Mouse (Mus musculus) liver, embryonic 12.5 days (tissue): ENCODE results near the gene Cpeb2. TPM values are rescaled to one million over a fixed set of nuclear protein-coding genes. Genes with fewer than 3 reads are reported as not detected.

ENCODE experiments used
- ATAC-seq: fragments of 200-750 bp; cut with Nextera tagmentation; 2 replicates; pipeline ENCODE4 v1.8.0; 2017; ENCODE audit warnings: moderate number of reproducible peaks, mild to moderate bottlenecking, moderate library complexity
- H3K27ac ChIP-seq: fragments of 300-500 bp; sonication (generic); 2 replicates; pipeline ENCODE4 v1.5.1; 2016; ENCODE audit warnings: mild to moderate bottlenecking
- H3K27me3 ChIP-seq: fragments of 300-500 bp; sonication (generic); replicated peaks from 2 replicates; pipeline ENCODE4 v1.6.1; 2016; ENCODE audit warnings: mild to moderate bottlenecking, moderate library complexity
- H3K36me3 ChIP-seq: fragments of 300-500 bp; sonication (generic); 2 replicates; pipeline ENCODE4 v1.6.1; 2016; ENCODE audit warnings: mild to moderate bottlenecking, moderate library complexity
- H3K4me1 ChIP-seq: fragments of 300-500 bp; sonication (generic); 2 replicates; pipeline ENCODE4 v1.6.1; 2016
- H3K4me2 ChIP-seq: fragments of 300-500 bp; sonication (generic); 2 replicates; pipeline ENCODE4 v1.6.1; 2016; ENCODE audit warnings: mild to moderate bottlenecking, moderate library complexity
- H3K4me3 ChIP-seq: fragments of 300-500 bp; sonication (generic); 2 replicates; pipeline ENCODE4 v1.5.1; 2016; ENCODE audit warnings: mild to moderate bottlenecking, moderate library complexity
- H3K9ac ChIP-seq: fragments of 300-500 bp; sonication (generic); 2 replicates; pipeline ENCODE4 v1.6.1; 2016; ENCODE audit warnings: mild to moderate bottlenecking, moderate library complexity
- H3K9me3 ChIP-seq: fragments of 300-500 bp; sonication (generic); replicated peaks from 2 replicates; pipeline ENCODE4 v1.6.1; 2016; ENCODE audit warnings: mild to moderate bottlenecking, moderate library complexity
- WGBS: fragments of 180-500 bp; shearing (Covaris S2); methylation state at CpG from one replicate; pipeline ENCODE4 v1.1.7; 2016; ENCODE audit not compliant: insufficient replicate concordance; 5-methylcytosine and 5-hydroxymethylcytosine counted together
- polyA plus RNA-seq: library from polyadenylated mRNA; unstranded; fragments of >200 nt; fragmentation: Nextera tagmentation; extraction: Ambion mirVana; gene quantifications from 2 replicates; pipeline ENCODE4 v1.2.1, GENCODE M21; 2016

The Cpeb2 gene
- polyA plus RNA-seq, 1 experiment from 2014 or later: 0.91 TPM

GRCm38 (mm10) chr5:43246236-43246635 is 13.3 kb downstream of the Cpeb2 start:
- no peak overlapping the region for H3K9ac ChIP-seq
- H3K4me2 ChIP-seq: no peak overlapping the region
- no peaks in the 10 kb centered on the region for H3K9me3 ChIP-seq
- no peak overlapping the region for H3K4me3 ChIP-seq
- no peak overlapping the region for H3K27ac ChIP-seq
- WGBS: 88% methylated on average over 8 of the region's 8 CpGs
- no peaks in the 10 kb centered on the region for H3K27me3 ChIP-seq
- no peaks in the 10 kb centered on the region for H3K4me1 ChIP-seq
- no peak for ATAC-seq
- H3K36me3 ChIP-seq: peaks cover 8% of the 10 kb centered on the region; the same call in 1 of the 2 replicates

GRCm38 (mm10) chr5:43246954-43247353 is 14.0 kb downstream of the Cpeb2 start:
- no peaks in the 10 kb centered on the region for H3K9me3 ChIP-seq
- no peak overlapping the region for H3K4me2 ChIP-seq
- WGBS: 55% methylated on average over 6 of the region's 6 CpGs
- no peak for ATAC-seq
- H3K9ac ChIP-seq: no peak overlapping the region
- no peaks in the 10 kb centered on the region for H3K4me1 ChIP-seq
- H3K27ac ChIP-seq: no peak overlapping the region
- no peak overlapping the region for H3K4me3 ChIP-seq
- peaks cover 8% of the 10 kb centered on the region; the same call in 1 of the 2 replicates for H3K36me3 ChIP-seq
- H3K27me3 ChIP-seq: no peaks in the 10 kb centered on the region

GRCm38 (mm10) chr5:43248001-43248430 is 15.0 kb downstream of the Cpeb2 start:
- H3K4me1 ChIP-seq: no peaks in the 10 kb centered on the region
- no peak overlapping the region for H3K9ac ChIP-seq
- WGBS: 71% methylated on average over 3 of the region's 3 CpGs
- no peaks in the 10 kb centered on the region for H3K9me3 ChIP-seq
- H3K4me3 ChIP-seq: no peak overlapping the region
- ATAC-seq: no peak
- no peak overlapping the region for H3K4me2 ChIP-seq
- peaks cover 8% of the 10 kb centered on the region; the same call in 1 of the 2 replicates for H3K36me3 ChIP-seq
- no peak overlapping the region for H3K27ac ChIP-seq
- no peaks in the 10 kb centered on the region for H3K27me3 ChIP-seq

- Histone ChIP-seq H3K36me3 (no peaks in the 10 kb centered on the region), H3K27me3 (no peaks in the 10 kb centered on the region), H3K4me2 (no peak overlapping the region), H3K4me1 (no peaks in the 10 kb centered on the region), H3K9me3 (no peaks in the 10 kb centered on the region), H3K27ac (no peak overlapping the region), H3K9ac (no peak overlapping the region), H3K4me3 (no peak overlapping the region)
- WGBS: 64% methylated on average over 2 of the region's 2 CpGs
- ATAC-seq: no peak
These were observed 24.5 kb downstream of the Cpeb2 start for GRCm38 (mm10) chr5:43257490-43257889.

- Histone ChIP-seq H3K4me2 (no peak overlapping the region), H3K36me3 (no peaks in the 10 kb centered on the region), H3K4me3 (no peak overlapping the region), H3K9ac (no peak overlapping the region), H3K4me1 (no peaks in the 10 kb centered on the region), H3K27ac (no peak overlapping the region), H3K9me3 (no peaks in the 10 kb centered on the region), H3K27me3 (no peaks in the 10 kb centered on the region)
- WGBS: 78% methylated on average over 3 of the region's 3 CpGs
- ATAC-seq: no peak
These were observed 25.6 kb downstream of the Cpeb2 start for GRCm38 (mm10) chr5:43258472-43259142.

GRCm38 (mm10) chr5:43261814-43262213 is 28.8 kb downstream of the Cpeb2 start:
- WGBS: 73% methylated on average over 6 of the region's 6 CpGs
- no peak overlapping the region for H3K27ac ChIP-seq
- no peak overlapping the region for H3K9ac ChIP-seq
- no peaks in the 10 kb centered on the region for H3K4me1 ChIP-seq
- no peak overlapping the region for H3K4me2 ChIP-seq
- no peaks in the 10 kb centered on the region for H3K27me3 ChIP-seq
- no peak overlapping the region for H3K4me3 ChIP-seq
- ATAC-seq: no peak
- no peaks in the 10 kb centered on the region for H3K36me3 ChIP-seq
- no peaks in the 10 kb centered on the region for H3K9me3 ChIP-seq

GRCm38 (mm10) chr5:43263951-43264350 is 31.0 kb downstream of the Cpeb2 start:
- Histone ChIP-seq H3K27me3 (no peaks in the 10 kb centered on the region), H3K9ac (no peak overlapping the region), H3K4me1 (no peaks in the 10 kb centered on the region), H3K9me3 (no peaks in the 10 kb centered on the region), H3K27ac (no peak overlapping the region), H3K4me3 (no peak overlapping the region), H3K36me3 (no peaks in the 10 kb centered on the region), H3K4me2 (no peak overlapping the region)
- ATAC-seq: no peak
- WGBS: 79% methylated on average over 4 of the region's 4 CpGs

GRCm38 (mm10) chr5:43264696-43265095 is 31.7 kb downstream of the Cpeb2 start:
- no peaks in the 10 kb centered on the region for H3K27me3 ChIP-seq
- H3K4me3 ChIP-seq: no peak overlapping the region
- H3K36me3 ChIP-seq: no peaks in the 10 kb centered on the region
- no peaks in the 10 kb centered on the region for H3K9me3 ChIP-seq
- H3K4me1 ChIP-seq: no peaks in the 10 kb centered on the region
- 85% methylated on average over 2 of the region's 2 CpGs for WGBS
- H3K4me2 ChIP-seq: no peak overlapping the region
- no peak overlapping the region for H3K9ac ChIP-seq
- ATAC-seq: no peak
- H3K27ac ChIP-seq: no peak overlapping the region

GRCm38 (mm10) chr5:43277982-43278381 is 45.0 kb downstream of the Cpeb2 start:
- no peak overlapping the region for H3K9ac ChIP-seq
- H3K4me3 ChIP-seq: no peak overlapping the region
- no peaks in the 10 kb centered on the region for H3K27me3 ChIP-seq
- WGBS: 86% methylated on average over 1 of the region's 1 CpGs
- H3K27ac ChIP-seq: no peak overlapping the region
- no peak overlapping the region for H3K4me2 ChIP-seq
- no peaks in the 10 kb centered on the region for H3K9me3 ChIP-seq
- ATAC-seq: no peak
- no peaks in the 10 kb centered on the region for H3K4me1 ChIP-seq
- no peaks in the 10 kb centered on the region for H3K36me3 ChIP-seq

GRCm38 (mm10) chr5:43279774-43280173 is 46.8 kb downstream of the Cpeb2 start:
- Histone ChIP-seq H3K27me3 (no peaks in the 10 kb centered on the region), H3K9ac (no peak overlapping the region), H3K4me3 (no peak overlapping the region), H3K27ac (no peak overlapping the region), H3K4me2 (no peak overlapping the region), H3K36me3 (0 out of 2 replicates have a peak, but pooled peaks cover 4% of the 10 kb centered on the region), H3K9me3 (no peaks in the 10 kb centered on the region), H3K4me1 (no peaks in the 10 kb centered on the region)
- ATAC-seq: no peak
- 52% methylated on average over 3 of the region's 3 CpGs for WGBS

- Histone ChIP-seq H3K27ac (no peak overlapping the region), H3K36me3 (0 out of 2 replicates have a peak, but pooled peaks cover 8% of the 10 kb centered on the region), H3K4me3 (no peak overlapping the region), H3K9ac (no peak overlapping the region), H3K4me2 (no peak overlapping the region), H3K27me3 (no peaks in the 10 kb centered on the region), H3K9me3 (no peaks in the 10 kb centered on the region), H3K4me1 (no peaks in the 10 kb centered on the region)
- no peak for ATAC-seq
- WGBS: 58% methylated on average over 12 of the region's 12 CpGs
These were observed 52.8 kb downstream of the Cpeb2 start for GRCm38 (mm10) chr5:43285756-43286155.

- H3K9ac ChIP-seq: no peak overlapping the region
- no peak overlapping the region for H3K4me3 ChIP-seq
- 55% methylated on average over 8 of the region's 8 CpGs for WGBS
- no peaks in the 10 kb centered on the region for H3K9me3 ChIP-seq
- H3K4me1 ChIP-seq: no peaks in the 10 kb centered on the region
- H3K27ac ChIP-seq: no peak overlapping the region
- no peak overlapping the region for H3K4me2 ChIP-seq
- no peak for ATAC-seq
- H3K36me3 ChIP-seq: 0 out of 2 replicates have a peak, but pooled peaks cover 4% of the 10 kb centered on the region
- no peaks in the 10 kb centered on the region for H3K27me3 ChIP-seq
These were observed 56.9 kb downstream of the Cpeb2 start for GRCm38 (mm10) chr5:43289752-43290446.
